Comparison of ENCODE assay signal across 21 mouse cellular contexts in genomic region chr5:4246095-4246494, GRCm38 (mm10). TPM values are rescaled to one million over a fixed set of nuclear protein-coding genes. Genes with fewer than 3 reads are reported as not detected.
DNase-seq lines count a peak whose midpoint lies in the region; ATAC-seq lines count a peak whose summit lies in the region.
"Had no signal": no experiment of that assay in that cellular context is flagged by ENCODE, and none has a peak within 500 bp of the region (broad histone marks: within the 10 kb centered on the region; RNA-seq: fewer than 3 reads in every experiment).

No protein-coding gene starts in this region.

- H3K36me3 ChIP-seq in embryonic facial prominence, embryonic 13.5 days = no peaks in the 10 kb centered on the region
- H3K36me3 ChIP-seq: forebrain, embryonic 12.5 days; hindbrain, embryonic 10.5 days; midbrain, embryonic 10.5 days had no signal

- no peak overlapping the region for H3K9ac ChIP-seq in embryonic facial prominence, embryonic 13.5 days
- H3K9ac ChIP-seq: forebrain, embryonic 12.5 days; liver, postnatal 0 days had no signal

- no peaks in the 10 kb centered on the region for H3K9me3 ChIP-seq in embryonic facial prominence, embryonic 13.5 days
- H3K9me3 ChIP-seq: forebrain, embryonic 12.5 days; hindbrain, embryonic 10.5 days; midbrain, embryonic 10.5 days had no signal

- peak; percentile 21 for DNase-seq in embryo, embryonic 11 days
- no peak for DNase-seq in embryo, embryonic 10.5 days (ENCODE audit: low spot score)
- peak; percentile 84 for DNase-seq in NIH3T3 (ENCODE audit: low read depth)
- DNase-seq in urinary bladder, postnatal 10 days (ENCODE audit: low spot score) = no peak
- no peak for DNase-seq in heart, adult 18-20 months
- DNase-seq in adrenal gland, postnatal 36 days = no peak
- DNase-seq: adrenal gland, postnatal 10 days; cerebellum, adult 11 months; cerebellum, postnatal 14 days; gastrocnemius, postnatal 25 days; kidney, adult 11 months; kidney, postnatal 14 days; liver, postnatal 0 days; right cerebral cortex, adult 18-20 months; spleen, adult 18-20 months; thymus, postnatal 4 days had no signal

- peak; percentile 62; the same call in 1 of the 2 replicates for ATAC-seq in embryonic facial prominence, embryonic 13.5 days (ENCODE audit: insufficient number of reproducible peaks, insufficient read depth, low FRiP score, low TSS enrichment, low read depth)
- peak; percentile 80 for ATAC-seq in megakaryocyte progenitor cell, adult 5-6 weeks (replicated peaks; ENCODE audit: poor library complexity)
- ATAC-seq: liver, postnatal 0 days had no signal

- no peak overlapping the region for H3K4me3 ChIP-seq in embryonic facial prominence, embryonic 13.5 days
- H3K4me3 ChIP-seq: forebrain, embryonic 12.5 days; hindbrain, embryonic 10.5 days; midbrain, embryonic 10.5 days had no signal

- peaks cover 11% of the 10 kb centered on the region for H3K4me1 ChIP-seq in embryonic facial prominence, embryonic 13.5 days
- H3K4me1 ChIP-seq: forebrain, embryonic 12.5 days; hindbrain, embryonic 10.5 days; midbrain, embryonic 10.5 days had no signal

- no peak overlapping the region for H3K4me2 ChIP-seq in embryonic facial prominence, embryonic 13.5 days
- H3K4me2 ChIP-seq: forebrain, embryonic 12.5 days had no signal

- whole genome bisulfite sequencing in embryonic facial prominence, embryonic 13.5 days = 19% methylated on average over 2 of the region's 2 CpGs

- no peaks in the 10 kb centered on the region for H3K27me3 ChIP-seq in embryonic facial prominence, embryonic 13.5 days
- H3K27me3 ChIP-seq: forebrain, embryonic 12.5 days had no signal

- peak overlapping the region; percentile 51; the same call in 1 of the 2 replicates for H3K27ac ChIP-seq in embryonic facial prominence, embryonic 13.5 days
- H3K27ac ChIP-seq: forebrain, embryonic 12.5 days; hindbrain, embryonic 10.5 days; midbrain, embryonic 10.5 days had no signal

RNA-seq across cellular contexts. Expression of gene Mterf1b, which starts 53.9 kb away (rescaled TPM):
- 3.0 and 3.4 TPM in 2 replicates for polyA plus RNA-seq in embryonic facial prominence, embryonic 13.5 days (2015; fragmentation: Nextera tagmentation; extraction: Ambion mirVana)
- total RNA-seq in megakaryocyte progenitor cell, adult 5-6 weeks (2015) = 3.7 and 3.9 TPM in 2 replicates
- total RNA-seq in megakaryocyte progenitor cell, adult 5-6 weeks (2017) = 1.4 and 5.0 TPM in 2 replicates
- 1 to 10 TPM; 2.1 to 3.3 TPM for total RNA-seq in heart, adult 18-20 months (2021)
- 1 to 10 TPM; 3.4 to 4.2 TPM for total RNA-seq in adrenal gland, postnatal 36 days (2021)

Comparison
In these comparisons a context has a peak if more than half of its experiments do, and no peak if none do; other contexts are left out.
1. DNase-seq: peak in embryo, embryonic 11 days (single experiment) and NIH3T3 (single experiment); none in embryo, embryonic 10.5 days (single experiment), urinary bladder, postnatal 10 days (single experiment), heart, adult 18-20 months (0 of 2) and adrenal gland, postnatal 36 days (0 of 2).